Mouse (Mus musculus): Measurements from ENCODE around the gene Gtf3c2. TPM values are rescaled to one million over a fixed set of nuclear protein-coding genes. Genes with fewer than 3 reads are reported as not detected.

Gtf3c2 gene
- 90.6 TPM for polyA plus RNA-seq (2017; shearing (Covaris generic))

GRCm38 (mm10) chr5:31179766-31180630 lies at the start of gene Gtf3c2, which contains the start of gene Gm29609:
Gtf3c2 (minus strand) TSS chr5:31180144.
Gm29609 (minus strand) TSS chr5:31179911.

GRCm38 (mm10) chr5:31220448-31221303 lies 40.7 kb upstream of the Gtf3c2 start, which contains the start of gene Ppm1g:
Ppm1g (minus strand) TSS chr5:31220687.

GRCm38 (mm10) chr5:31201742-31202590 lies 22.0 kb upstream of the Gtf3c2 start, which contains the start of gene Zfp513:
Zfp513 (minus strand) TSS chr5:31202303.

GRCm38 (mm10) chr5:31192939-31193630 lies 13.1 kb upstream of the Gtf3c2 start, which contains the start of the genes Snx17 and Eif2b4:
Snx17 (plus strand) TSS chr5:31193227.
Eif2b4 (minus strand) TSS chr5:31193430.

GRCm38 (mm10) chr5:31154152-31154553 lies 25.8 kb downstream of the Gtf3c2 start, which contains the start of gene Mpv17:
Mpv17 (minus strand) TSS chr5:31154251.

GRCm38 (mm10) chr5:31138241-31138967 lies 41.5 kb downstream of the Gtf3c2 start, which contains the start of gene Ucn:
Ucn (minus strand) TSS chr5:31138829.

GRCm38 (mm10) chr5:31116354-31116753 lies 63.6 kb downstream of the Gtf3c2 start, which contains the start of gene Trim54:
Trim54 (plus strand) TSS chr5:31116712.

GRCm38 (mm10) chr5:31108000-31108490 lies 71.9 kb downstream of the Gtf3c2 start, which contains the start of gene Slc30a3:
Slc30a3 (minus strand) TSS chr5:31108237.

Other genes starting within 250 kb of the Gtf3c2 start
- 0.20 TPM for gene Cgref1, start 234.6 kb downstream of the Gtf3c2 start, polyA plus RNA-seq (2017; shearing (Covaris generic))
- gene Preb, start 219.8 kb downstream of the Gtf3c2 start, polyA plus RNA-seq (2017; shearing (Covaris generic)), result 194 TPM
- gene Tcf23, start 211.5 kb downstream of the Gtf3c2 start, polyA plus RNA-seq (2017; shearing (Covaris generic)), result not detected
- 96.1 TPM for gene Atraid, start 131.8 kb downstream of the Gtf3c2 start, polyA plus RNA-seq (2017; shearing (Covaris generic))
- 8.9 TPM for gene Slc5a6, start 131.2 kb downstream of the Gtf3c2 start, polyA plus RNA-seq (2017; shearing (Covaris generic))
- gene Cad, start 125.4 kb downstream of the Gtf3c2 start, polyA plus RNA-seq (2017; shearing (Covaris generic)), result 29.4 TPM
- not detected for gene Dnajc5g, start 73.9 kb downstream of the Gtf3c2 start, polyA plus RNA-seq (2017; shearing (Covaris generic))
- gene Slc30a3, start 71.9 kb downstream of the Gtf3c2 start, polyA plus RNA-seq (2017; shearing (Covaris generic)), result not detected
- gene Trim54, start 63.4 kb downstream of the Gtf3c2 start, polyA plus RNA-seq (2017; shearing (Covaris generic)), result not detected
- not detected for gene Ucn, start 41.3 kb downstream of the Gtf3c2 start, polyA plus RNA-seq (2017; shearing (Covaris generic))
- 39.5 TPM for gene Mpv17, start 25.9 kb downstream of the Gtf3c2 start, polyA plus RNA-seq (2017; shearing (Covaris generic))
- gene Gm29609, start 233 bp downstream of the Gtf3c2 start, polyA plus RNA-seq (2017; shearing (Covaris generic)), result 2.0 TPM
- gene Snx17, start 13.1 kb upstream of the Gtf3c2 start, polyA plus RNA-seq (2017; shearing (Covaris generic)), result 125 TPM
- gene Eif2b4, start 13.3 kb upstream of the Gtf3c2 start, polyA plus RNA-seq (2017; shearing (Covaris generic)), result 85.0 TPM
- 25.6 TPM for gene Zfp513, start 22.2 kb upstream of the Gtf3c2 start, polyA plus RNA-seq (2017; shearing (Covaris generic))
- 139 TPM for gene Ppm1g, start 40.5 kb upstream of the Gtf3c2 start, polyA plus RNA-seq (2017; shearing (Covaris generic))
- 182 TPM for gene Nrbp1, start 60.7 kb upstream of the Gtf3c2 start, polyA plus RNA-seq (2017; shearing (Covaris generic))
- gene Gm9970, start 61.1 kb upstream of the Gtf3c2 start, polyA plus RNA-seq (2017; shearing (Covaris generic)), result 1.2 TPM
- 74.3 TPM for gene Krtcap3, start 71.5 kb upstream of the Gtf3c2 start, polyA plus RNA-seq (2017; shearing (Covaris generic))
- 10.3 TPM for gene Ift172, start 111.0 kb upstream of the Gtf3c2 start, polyA plus RNA-seq (2017; shearing (Covaris generic))
- 0.35 TPM for gene Fndc4, start 115.9 kb upstream of the Gtf3c2 start, polyA plus RNA-seq (2017; shearing (Covaris generic))
- 0.38 TPM for gene Gckr, start 117.3 kb upstream of the Gtf3c2 start, polyA plus RNA-seq (2017; shearing (Covaris generic))